Mouse (Mus musculus) left cerebral cortex, postnatal 10 days (tissue): Measurements from ENCODE around the gene Tnxb. TPM values are rescaled to one million over a fixed set of nuclear protein-coding genes. Genes with fewer than 3 reads are reported as not detected.

Source experiments
- DNase-seq, 2 experiments: peaks; one replicate each; pipeline ENCODE4 v3.0.0; 2021 to 2022; ENCODE audit warnings: low spot score in 2 of 2, mixed read lengths in 1 of 2; ENCODE audit errors: extremely low spot score in 1 of 2
- intact Hi-C: fragments of 180-260 bp; cut with DNase I; formaldehyde crosslinking; loops from one replicate; pipeline ENCODE4 v1.15.1; 2025
- total RNA-seq, 2 experiments: library from RNA; stranded (reverse); gene quantifications; 2 replicates each; pipeline ENCODE4 v1.2.3; 2021

Tnxb gene
- total RNA-seq, 2 experiments from 2014 or later: 1.7 to 1.8 TPM

DNA sequence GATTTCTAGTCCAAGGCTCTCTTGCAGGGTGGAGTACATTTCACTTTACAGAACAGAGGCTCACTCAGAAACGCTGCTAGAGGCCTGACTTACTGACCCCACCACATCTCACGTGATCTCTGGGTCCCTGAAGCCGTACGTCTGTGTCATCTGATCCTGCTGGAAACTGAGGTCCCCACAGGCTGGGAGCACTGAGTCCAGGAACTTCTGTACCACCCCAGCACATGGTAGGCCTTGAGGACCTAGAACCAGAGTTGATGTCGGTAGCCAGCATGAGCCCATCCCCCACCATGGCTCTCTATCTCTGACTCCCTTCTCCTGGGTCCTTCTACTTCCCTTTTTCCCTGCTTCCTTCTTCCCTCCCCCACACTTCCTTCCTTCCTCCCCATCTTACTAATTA, 76.2 kb downstream of the Tnxb start:
- intact Hi-C loops: no loop called here
- DNase-seq: no peak

DNA sequence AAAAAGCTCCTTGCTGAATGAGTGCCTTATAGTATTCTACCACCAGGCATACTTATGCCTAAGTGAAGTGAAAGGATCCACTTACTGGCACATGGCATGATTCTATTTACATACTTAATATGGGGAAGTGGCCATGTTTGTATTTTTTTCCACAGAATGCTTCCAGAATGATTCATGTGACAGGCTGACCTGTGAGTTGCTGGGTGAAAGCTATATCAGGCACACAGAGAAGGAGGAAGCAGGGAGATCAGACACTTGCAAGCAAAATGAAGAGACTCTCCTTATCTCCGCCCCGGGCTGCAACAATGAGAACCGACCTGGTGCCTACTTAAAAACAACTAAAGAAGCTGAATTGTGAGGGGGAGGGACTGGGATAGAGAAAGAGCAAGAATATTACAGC, 91.1 kb downstream of the Tnxb start:
- intact Hi-C loops: no loop called here
- DNase-seq: no peak

Other genes with a start within 250 kb of the Tnxb start
- not detected for gene Btnl4, start 193.2 kb upstream of the Tnxb start, total RNA-seq
- gene Btnl6, start 153.2 kb upstream of the Tnxb start, total RNA-seq: not detected
- gene Notch4, start 106.3 kb upstream of the Tnxb start, total RNA-seq: 10 to 100 TPM; 10.6 to 12.0 TPM
- gene Gpsm3, start 80.7 kb upstream of the Tnxb start, total RNA-seq: 1 to 10 TPM; 3.1 to 4.1 TPM
- gene Pbx2, start 79.3 kb upstream of the Tnxb start, total RNA-seq: 10 to 100 TPM; 40.3 to 40.9 TPM
- 1 to 10 TPM in 1 of 2 experiments, under 1 TPM in 1; 0.97 to 1.3 TPM for gene Ager, start 72.7 kb upstream of the Tnxb start, total RNA-seq
- 100 to 1,000 TPM in 1 of 2 experiments, 10 to 100 TPM in 1; 94.8 to 101 TPM for gene Rnf5, start 66.8 kb upstream of the Tnxb start, total RNA-seq
- gene Agpat1, start 66.3 kb upstream of the Tnxb start, total RNA-seq: 100 to 1,000 TPM; 180 to 182 TPM
- 1 to 10 TPM; 4.3 to 5.2 TPM for gene Egfl8, start 54.6 kb upstream of the Tnxb start, total RNA-seq
- gene Ppt2, start 42.0 kb upstream of the Tnxb start, total RNA-seq: 10 to 100 TPM; 31.4 to 36.7 TPM
- gene Prrt1, start 41.0 kb upstream of the Tnxb start, total RNA-seq: 100 to 1,000 TPM; 157 to 158 TPM
- gene Fkbpl, start 25.8 kb upstream of the Tnxb start, total RNA-seq: 10 to 100 TPM; 12.5 to 13.7 TPM
- 10 to 100 TPM; 73.1 to 76.5 TPM for gene Atf6b, start 23.4 kb upstream of the Tnxb start, total RNA-seq
- 1 to 10 TPM; 6.7 to 7.4 TPM for gene C4b, start 73.3 kb downstream of the Tnxb start, total RNA-seq
- not detected for gene Cyp21a1, start 134.0 kb downstream of the Tnxb start, total RNA-seq
- gene Stk19, start 166.4 kb downstream of the Tnxb start, total RNA-seq: 10 to 100 TPM; 57.4 to 69.4 TPM
- 10 to 100 TPM; 31.2 to 33.1 TPM for gene Dxo, start 166.5 kb downstream of the Tnxb start, total RNA-seq
- 10 to 100 TPM; 66.7 to 78.0 TPM for gene Skiv2l, start 179.7 kb downstream of the Tnxb start, total RNA-seq
- 10 to 100 TPM; 28.1 to 28.4 TPM for gene Nelfe, start 179.9 kb downstream of the Tnxb start, total RNA-seq
- gene Cfb, start 192.0 kb downstream of the Tnxb start, total RNA-seq: under 1 TPM; 0.51 to 0.62 TPM
- 1 to 10 TPM; 6.3 to 6.8 TPM for gene Zbtb12, start 208.9 kb downstream of the Tnxb start, total RNA-seq
- not detected for gene Gm20547, start 211.5 kb downstream of the Tnxb start, total RNA-seq
- gene C2, start 227.7 kb downstream of the Tnxb start, total RNA-seq: 1 to 10 TPM; 2.1 to 2.9 TPM
- 100 to 1,000 TPM; 174 to 181 TPM for gene Ehmt2, start 227.9 kb downstream of the Tnxb start, total RNA-seq
- gene Slc44a4, start 243.9 kb downstream of the Tnxb start, total RNA-seq: under 1 TPM; 0.14 to 0.30 TPM